Mouse (Mus musculus): ENCODE data around the gene Wbp1l.

Gene Wbp1l

DNA sequence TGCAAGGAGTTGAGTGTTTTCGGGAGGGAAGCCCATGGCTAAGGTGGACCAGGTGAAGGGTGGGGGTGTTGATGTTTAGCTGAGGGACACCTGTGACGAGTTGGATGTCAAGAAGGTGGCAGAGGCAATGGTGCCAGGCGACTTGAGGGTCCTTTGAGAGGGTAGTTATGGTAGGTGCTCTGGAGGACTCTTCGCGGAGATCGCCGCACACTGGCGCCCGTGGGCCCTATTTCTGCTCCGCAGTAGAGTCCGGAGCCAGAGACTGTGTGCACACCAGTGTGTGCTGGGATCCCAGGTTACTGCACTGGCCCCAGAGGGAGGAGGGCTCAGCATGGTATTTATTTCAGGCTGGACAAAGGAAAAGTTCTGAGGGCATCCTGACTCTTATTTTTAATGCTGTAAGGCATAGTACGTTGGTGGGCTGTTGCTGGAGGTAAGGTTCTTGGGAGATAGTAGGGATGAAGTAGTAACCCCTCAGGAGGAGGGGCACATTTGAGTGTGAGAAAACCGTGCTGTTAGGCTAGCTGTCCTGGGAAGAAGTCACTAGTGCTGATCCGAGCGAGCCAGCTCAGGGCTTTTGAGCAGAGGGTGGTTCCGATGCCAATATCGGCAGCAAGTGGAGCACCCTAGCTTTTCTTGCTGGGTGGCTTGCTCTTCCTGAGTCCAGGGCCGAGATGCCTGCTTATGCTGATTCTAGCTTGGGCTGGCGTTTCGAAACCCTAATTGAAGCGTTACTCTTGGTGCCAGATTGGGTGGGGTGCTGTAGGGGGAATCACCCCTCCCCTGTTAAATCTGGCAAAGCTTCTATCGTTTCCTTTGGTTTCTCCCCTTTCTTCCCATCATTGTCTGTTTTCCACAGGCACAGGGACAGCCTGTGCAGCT, 732 bp downstream of the Wbp1l start:
- DNase-seq (ENCODE audit: low spot score) = no peak

DNA sequence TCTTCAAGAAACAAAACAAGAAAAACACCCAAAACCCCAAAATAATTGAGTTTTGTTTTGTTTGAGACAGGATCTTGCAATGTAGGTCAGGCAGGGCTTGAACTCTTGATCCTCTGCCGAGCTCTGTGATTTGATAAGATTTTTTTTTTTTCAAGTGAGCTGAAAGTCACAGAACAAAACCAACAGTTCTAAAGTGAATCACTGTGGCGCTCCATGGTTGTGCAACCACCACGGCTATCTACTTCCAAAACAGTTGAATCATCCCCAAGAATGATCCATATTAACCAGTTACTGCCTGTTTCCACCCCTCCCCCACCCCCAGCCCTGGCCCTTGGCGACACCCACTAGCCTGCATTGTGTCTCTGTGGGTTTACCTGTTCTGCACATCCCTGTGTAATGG, 1.5 kb downstream of the Wbp1l start:
- DNase-seq (ENCODE audit: low spot score) = no peak

DNA sequence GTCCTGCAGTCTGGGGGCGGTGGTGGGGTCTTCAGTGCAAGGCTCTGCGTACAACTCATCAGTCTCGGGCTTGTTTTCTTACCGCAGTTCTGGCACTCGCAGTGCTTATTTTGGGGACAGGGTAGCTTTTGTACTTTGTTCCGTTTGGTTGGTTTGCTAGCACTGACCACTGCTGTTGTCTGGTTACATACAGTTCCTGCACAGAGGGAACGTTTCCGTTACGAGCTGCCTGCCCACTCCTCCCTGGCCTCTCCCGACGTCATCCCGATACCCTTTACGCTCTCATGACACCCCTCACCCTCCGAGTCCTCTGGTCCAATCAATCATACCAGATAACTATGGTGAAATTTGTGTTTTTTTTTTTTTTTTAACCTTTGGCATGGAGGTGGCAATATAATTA, 2.6 kb downstream of the Wbp1l start:
- DNase-seq (ENCODE audit: low spot score) = no peak

DNA sequence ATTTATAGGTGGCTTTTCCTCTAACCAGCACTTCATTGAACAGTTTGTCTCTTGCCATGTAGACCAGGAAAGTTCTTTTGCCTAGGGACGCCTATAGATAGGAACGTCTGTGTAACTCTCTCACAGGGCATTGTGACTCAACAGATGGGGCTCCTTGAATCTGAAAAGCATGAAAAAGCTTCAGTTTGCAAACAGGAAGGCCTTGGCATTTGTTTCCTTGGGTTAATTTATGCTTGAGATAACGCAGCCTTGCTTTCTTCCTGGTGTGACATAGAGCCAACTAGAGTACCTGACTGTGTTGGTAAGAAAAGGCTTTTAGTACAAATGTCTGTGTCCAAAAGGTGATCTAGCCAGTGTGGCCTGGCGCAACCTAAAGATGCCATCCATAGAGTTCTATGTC, 3.5 kb downstream of the Wbp1l start:
- no peak for DNase-seq (ENCODE audit: low spot score)

DNA sequence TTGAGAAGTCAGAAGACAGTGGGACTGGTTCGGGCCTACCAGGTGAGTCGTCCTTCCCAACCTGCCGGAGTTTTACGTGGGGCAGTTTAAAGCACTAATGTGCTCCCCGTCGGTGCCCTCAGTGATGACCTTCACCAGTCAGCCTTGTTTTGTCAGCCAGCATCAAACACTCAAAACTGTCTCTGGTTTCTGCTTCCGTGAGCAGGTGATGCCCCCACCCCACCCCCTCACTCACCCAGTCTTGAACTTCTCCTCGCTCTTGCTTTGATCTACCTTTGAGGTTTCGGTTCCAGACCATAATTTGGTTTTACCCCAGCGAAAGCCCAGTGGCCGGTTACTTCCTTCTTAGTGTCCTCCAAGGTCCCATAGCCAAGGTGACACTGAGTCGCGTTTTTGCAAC, 7.8 kb downstream of the Wbp1l start:
- DNase-seq (ENCODE audit: low spot score) = no peak

DNA sequence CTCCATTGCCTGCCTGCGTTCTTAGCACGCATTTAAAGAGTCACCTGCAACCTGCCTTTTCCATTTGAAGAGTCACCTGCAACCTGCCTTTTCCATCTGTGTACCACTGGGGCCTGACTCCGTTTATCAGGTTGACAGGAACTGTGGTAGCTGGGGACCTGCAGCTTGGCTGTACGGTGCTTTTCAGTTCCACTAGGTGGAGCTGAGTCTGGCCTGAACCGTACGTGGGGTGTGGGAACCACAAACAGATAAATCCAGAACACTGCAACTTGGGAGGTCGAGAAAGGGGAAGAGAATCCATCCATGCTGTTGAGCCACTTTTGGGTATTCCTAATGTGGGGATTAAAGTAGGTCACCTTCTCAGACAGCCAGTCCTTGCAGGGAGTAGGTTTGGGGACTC, 8.5 kb downstream of the Wbp1l start:
- no peak for DNase-seq (ENCODE audit: low spot score)

DNA sequence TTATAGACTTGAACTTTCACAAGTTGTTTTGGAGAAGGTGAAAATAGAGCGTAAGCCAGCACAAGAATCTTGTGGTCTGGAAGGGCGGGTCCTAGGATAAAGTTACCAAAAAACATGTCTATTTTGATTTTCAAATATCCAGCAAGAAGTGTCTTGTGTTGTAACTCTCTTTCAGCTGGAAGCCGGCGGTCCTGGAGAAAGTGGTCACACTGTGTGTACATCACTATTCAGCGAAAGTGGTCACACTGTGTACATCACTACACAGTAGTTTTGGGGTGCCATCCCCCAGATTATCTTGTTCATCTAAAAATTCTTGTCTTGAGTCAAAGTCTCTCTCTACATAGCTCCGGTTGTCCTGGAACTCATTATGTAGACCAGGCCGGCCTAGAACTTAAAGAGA, 9.3 kb downstream of the Wbp1l start:
- no peak for DNase-seq (ENCODE audit: low spot score)

DNA sequence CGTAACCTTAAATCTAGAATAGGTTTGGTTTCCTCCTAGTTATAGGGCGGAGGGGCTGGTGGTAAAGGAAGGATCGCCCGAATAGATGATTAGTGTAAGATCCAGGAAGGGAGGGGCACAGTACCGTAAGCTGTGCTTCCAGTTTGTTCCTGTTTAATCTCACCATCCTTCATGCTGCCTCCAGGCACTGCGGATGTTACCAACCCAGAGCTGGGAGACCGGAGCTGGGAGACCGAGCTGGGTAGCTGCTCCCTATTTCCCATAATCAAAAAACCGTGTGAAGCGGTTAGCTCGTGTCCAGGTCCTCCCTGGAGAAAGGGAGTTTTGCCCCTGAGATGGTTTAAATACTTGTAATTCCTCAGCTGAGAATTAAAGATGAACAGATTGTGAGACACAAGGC, 17.5 kb downstream of the Wbp1l start:
- DNase-seq (ENCODE audit: low spot score) = no peak

DNA sequence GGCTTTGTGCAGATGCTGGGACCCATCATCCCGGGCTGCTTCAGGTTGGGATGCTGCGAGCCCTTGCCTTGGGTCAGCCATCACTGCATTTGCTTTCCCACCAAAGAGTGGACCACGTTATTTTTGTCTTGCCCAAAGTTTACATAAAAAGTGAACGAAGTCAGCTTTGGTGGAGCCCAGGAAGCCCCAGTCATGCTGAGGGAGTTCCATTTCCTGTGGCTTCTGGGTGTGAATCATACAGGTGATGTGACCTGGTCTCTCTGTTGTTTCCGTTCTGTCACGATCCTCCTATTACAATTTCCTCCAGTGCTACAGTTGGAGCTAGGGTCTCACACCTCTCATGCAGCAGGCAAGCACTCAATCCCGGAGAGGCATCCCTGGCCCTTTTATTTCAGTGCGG, 18.5 kb downstream of the Wbp1l start:
- DNase-seq (ENCODE audit: low spot score) = no peak

DNA sequence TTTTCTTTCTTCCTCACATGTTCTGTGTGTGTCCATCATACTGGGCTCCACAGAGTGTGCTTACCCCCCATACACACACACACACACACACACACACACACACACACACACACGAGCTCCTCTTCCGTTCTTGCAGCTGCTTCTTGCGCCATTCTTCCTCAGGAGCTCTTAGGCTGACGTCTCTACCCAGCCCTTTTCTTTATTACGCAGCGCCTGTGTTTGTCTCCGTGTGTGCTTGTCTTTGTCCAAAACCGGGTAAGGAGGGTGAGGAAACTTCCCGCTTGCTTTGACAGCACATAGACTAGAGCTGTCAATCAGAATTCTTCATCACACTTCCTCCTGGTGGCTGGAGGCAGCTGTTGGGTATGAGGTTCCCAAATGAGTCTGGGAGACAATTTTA, 19.4 kb downstream of the Wbp1l start:
- no peak for DNase-seq (ENCODE audit: low spot score)

DNA sequence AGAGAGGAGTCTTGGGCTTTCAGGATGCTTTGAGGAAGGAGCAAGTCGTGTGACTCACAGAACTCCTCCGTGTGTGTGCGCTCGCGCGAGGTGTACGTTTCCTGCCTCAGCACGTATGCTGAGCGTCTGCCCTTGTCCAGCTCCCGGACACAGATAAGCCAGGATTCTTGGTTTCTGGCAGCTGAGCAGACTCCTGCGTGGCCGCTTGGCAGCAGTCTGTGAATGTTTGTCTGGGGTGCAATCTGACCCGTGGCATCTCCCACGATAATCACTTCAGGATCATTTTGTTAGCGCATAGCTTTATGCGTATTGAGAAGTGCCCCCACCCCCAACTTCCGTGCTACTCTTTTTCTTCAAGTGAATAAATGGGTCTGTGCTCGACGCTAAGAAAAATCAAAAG, 20.1 kb downstream of the Wbp1l start:
- DNase-seq (ENCODE audit: low spot score) = no peak

DNA sequence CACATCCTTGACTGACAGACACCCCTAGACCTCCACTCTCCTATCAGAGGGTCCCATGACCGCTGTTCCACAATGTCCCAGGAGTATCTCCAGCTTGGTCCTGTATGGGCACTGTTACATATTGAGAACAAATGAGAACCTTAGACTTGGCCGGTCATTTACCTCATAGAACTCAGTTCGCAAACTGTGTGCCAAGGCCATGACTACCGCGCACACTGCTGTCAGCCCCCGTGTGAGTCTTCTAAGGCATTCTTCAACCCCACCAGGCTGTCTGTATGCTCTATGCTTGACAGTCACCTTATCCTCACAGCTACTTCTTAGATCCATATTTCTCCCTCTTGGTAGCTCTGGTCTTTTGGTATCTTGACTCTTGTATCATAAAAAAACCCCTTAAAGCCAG, 20.6 kb downstream of the Wbp1l start:
- no peak for DNase-seq (ENCODE audit: low spot score)

DNA sequence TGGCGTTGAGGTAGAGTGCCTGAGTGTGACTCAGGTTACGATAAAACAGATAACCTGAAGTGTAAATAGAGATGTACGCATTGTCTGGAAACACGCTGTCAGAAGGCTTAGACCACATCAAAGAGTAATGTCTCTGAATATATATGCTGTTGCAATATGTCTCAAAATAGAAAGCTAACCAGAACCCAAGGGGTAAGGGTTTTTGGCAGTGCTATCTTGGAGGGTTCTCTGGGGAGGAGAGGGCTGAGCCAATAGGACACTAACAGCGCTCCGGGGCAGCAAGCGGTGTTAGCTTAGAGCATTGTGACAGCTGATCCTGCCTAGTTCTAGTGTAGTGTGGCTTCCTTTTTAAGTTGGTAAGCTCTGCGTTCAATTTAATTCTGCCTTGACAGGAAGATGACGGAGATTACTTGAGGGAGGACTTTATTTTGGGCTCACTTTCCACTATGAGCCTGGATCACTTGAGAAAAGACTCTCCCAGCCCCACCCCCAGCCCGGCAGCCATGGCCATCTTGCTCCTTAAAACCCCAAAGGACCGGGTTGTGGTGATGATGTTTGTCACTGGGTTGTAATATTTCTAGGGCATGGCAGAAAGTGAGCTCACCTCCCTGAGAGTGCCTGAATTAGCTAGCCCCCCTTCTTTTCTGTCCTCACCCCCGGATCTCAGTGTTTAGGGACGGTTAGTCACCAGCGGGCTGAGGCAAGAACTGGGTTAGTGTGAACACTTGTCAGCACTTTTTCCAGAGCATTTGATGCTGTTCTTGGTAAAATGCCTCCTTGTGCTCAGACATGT, 21.3 kb downstream of the Wbp1l start:
- DNase-seq (ENCODE audit: low spot score) = no peak

DNA sequence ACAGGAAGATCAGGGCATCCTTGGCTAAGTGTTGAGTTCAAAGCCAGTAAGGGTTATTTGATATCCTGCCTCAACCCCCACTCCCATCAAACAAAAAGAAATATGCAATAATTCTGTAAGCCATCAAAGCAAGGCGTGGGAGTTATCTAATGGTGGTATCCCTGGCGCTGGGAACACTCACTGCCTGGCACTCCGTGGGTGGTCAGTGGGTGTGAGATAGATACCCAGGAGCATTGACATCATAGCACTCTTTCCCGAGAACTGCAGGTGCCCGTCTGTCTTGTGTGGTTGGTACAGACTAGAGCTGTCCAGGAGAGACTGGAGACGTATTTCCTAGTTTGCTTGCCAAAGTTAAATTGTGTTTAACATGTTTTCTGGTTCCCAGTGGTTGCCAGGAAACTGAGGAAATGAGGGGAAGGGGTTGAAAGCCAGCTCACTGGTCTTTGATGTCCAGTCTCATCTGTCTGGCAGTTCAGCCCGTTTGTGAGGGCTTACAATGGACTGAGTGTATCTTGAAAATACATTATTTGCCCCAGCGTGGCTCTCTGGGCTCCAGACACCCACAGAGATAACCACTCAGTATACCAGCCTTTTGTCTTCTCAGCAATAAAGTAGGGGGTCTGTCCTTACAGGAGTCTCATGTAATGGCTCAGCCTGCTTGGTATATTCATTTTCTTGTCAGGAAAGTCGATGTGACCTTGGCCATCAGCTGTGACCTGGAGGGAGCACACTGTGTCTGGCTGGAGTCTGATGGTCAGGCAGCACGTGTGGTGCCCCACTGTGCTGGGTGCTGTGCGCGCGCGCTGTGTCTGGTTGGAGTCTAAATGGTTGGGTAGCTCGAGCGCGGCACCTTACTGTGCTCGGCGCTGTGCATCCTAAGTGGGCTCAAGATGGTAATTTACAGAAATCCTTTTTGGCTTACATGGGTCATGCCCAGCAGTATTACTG, 22.6 kb downstream of the Wbp1l start:
- DNase-seq (ENCODE audit: low spot score) = no peak

DNA sequence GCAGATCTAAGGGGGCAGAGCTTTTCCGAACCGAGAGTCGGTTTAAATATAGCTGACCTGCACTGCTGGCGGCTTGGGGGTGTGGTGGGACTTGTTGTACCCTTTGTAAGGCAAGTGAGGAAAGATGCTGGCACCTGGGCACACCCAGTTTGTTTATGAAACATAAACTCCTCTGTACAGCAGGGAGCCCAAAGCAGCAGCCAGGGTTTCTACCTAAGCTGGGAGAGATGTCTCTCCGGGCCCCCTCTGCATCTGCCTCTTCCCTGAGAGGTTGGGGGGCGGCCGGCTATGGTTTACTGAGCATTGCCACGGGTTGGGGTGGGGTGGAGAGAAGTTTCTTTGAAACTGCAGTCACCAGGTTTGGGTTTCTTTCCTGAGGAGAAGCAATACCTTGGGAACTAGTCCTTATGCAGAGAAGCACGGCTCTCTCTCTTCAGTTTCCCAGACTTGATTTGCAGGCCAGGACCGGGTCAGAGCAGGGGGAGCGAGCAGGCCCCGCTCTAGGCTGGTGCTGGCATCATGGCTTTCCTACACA, 23.8 kb downstream of the Wbp1l start:
- no peak for DNase-seq (ENCODE audit: low spot score)

DNA sequence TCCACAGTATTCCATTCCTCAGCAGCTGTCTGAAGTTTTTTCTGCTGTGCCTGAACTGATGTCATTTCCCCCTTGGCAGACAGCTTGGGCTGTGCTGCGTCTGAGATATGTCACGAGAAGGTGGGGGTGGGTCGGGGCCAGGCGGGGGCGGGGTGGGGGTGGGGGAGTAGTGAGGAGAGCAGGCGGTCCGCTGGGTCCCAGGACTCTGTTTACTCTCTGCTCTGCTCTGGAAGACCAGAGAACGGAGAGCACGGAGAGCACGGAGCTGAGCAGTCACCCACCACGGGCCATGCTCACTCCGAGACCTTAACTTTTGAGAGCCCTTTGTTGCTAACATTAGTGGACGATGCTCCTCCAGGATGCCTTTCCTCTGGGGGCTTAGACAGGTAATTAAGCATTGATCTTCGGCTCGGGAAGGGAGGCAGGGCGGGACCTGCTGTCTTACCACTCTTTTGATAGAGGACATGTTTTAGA, 24.3 kb downstream of the Wbp1l start:
- no peak for DNase-seq (ENCODE audit: low spot score)

DNA sequence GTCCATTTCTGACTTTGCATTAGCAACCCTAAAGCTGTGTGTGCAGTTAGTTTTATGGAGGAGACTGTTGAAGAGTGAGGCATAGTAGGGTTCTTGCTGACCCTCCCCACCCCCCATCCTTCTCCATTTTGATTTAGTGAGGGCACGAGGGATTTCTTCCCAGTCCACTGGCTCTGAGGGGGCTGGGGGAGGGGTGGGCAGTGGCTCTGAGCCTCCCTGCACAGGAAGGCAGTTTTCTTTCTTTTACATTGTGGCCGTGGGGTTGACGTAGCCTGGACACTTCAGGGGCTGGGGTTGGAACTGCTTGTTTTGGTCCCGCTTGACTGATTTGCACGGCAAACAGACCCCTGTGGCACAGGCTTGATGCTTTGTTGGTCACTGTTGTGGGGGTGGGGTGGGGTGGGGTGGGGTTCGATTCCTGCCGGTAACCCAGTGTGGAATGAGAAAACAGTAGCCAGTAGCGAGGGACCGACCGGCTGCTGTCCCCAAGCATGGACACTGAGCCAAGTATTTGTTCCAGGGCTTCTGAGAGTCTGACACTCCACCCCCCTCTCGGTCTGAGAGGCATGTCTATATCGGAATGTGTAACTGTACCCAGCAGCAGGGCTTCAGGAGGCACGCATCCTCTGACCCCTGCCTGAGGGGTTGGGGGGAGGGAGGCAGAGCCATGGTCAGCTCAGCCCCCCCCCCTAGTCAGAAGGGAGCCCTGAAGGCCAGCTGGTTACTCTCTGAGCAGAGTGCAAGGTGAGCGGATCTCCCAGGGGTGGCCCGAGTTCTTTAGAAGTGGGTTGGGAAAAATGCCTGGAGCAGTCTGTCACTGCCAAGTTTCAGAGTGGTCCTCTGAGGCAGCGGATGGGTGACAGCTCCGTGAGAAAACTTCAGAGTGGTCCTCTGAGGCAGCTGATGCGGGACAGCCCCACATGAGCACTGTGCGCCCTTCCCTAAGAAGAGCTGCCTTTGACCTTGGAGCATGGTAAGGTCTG, 25.2 kb downstream of the Wbp1l start:
- no peak for DNase-seq (ENCODE audit: low spot score)

DNA sequence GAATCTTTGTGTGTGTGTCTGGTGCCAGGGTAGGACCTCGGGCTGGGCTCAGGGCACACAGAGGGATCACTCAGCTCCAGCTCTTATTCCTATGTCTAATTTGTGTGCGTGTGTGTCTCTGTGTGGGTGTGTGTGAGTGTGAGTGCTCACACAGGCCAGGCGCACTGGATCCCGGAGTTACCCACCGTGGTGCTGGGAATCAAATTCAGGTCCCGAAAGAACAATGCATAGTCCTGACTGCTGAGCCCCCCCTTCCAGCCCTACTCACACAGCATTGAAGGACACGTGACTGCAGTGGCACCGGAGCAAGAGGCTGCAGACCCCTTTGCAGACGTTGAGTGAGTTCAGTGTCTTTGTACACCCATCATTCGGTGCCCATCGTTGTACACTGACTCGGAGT, 26.1 kb downstream of the Wbp1l start:
- no peak for DNase-seq (ENCODE audit: low spot score)

DNA sequence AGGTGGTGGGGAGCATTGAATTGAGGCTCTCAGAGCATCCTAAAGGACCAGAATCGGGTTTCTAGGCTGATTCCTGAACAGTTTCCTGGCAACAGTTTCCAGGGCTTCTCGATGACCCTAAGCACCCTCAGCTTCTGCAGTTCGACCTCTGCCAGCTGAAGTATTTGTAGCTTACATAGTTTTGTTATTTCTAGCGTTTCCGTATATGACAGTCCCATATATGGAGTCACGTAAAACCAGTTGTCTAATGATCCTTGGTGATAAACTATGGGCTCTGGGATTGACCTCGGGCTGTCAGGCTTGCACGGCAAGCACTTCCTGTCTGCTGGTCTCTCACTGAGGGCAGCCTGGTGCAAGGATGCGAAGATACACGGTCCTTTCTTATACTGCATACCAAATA, 26.6 kb downstream of the Wbp1l start:
- no peak for DNase-seq (ENCODE audit: low spot score)

DNA sequence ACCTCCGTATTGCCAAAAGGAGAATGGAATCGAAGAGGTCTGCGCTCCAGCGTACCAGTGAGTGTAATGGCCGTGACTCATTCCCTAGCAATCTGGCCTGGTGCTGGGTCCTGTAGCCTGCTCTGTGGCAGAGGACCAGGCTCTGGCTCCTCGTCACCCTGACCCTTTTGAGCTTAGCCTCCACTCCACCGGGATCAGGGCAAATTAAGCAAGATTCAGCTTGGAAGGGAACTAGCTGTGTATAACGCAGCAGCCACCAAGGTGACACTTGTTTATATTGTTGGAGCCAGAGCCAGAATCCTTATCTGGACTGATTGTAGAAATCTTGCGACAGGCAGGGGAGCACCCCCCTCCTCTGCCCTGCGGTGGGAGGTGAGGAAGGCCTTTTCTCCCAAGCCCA, 29.5 kb downstream of the Wbp1l start:
- DNase-seq (ENCODE audit: low spot score) = no peak

DNA sequence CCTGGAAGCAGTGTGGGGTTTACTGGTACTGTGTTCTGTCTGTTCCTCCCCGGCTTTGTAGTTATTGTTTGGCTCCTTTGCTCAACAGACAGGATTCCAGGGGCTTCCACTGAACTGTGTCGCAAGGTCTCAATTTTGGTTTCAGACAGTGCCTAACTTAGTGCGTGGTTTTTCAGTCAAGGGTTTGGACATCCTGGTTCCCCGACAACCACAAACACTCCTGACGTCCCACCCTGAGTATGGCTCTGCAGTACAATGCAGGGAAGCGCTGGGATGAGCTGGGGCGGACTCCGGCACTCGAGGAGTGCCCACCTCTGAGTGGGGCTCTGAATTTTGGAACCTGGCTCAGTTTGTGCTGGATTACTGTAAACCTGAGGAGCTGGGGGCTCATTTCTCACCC, 30.9 kb downstream of the Wbp1l start:
- no peak for DNase-seq (ENCODE audit: low spot score)
